Mouse (Mus musculus): ENCODE results near the gene Slc22a18. TPM values are rescaled to one million over a fixed set of nuclear protein-coding genes. Genes with fewer than 3 reads are reported as not detected.

The Slc22a18 gene
- polyA plus RNA-seq, 1 experiment from 2014 or later = 0.85 TPM

GRCm38 (mm10) chr7:143445651-143446460 is 27.7 kb upstream of the Slc22a18 start:
- Histone ChIP-seq H3K9ac (peak overlapping the region; percentile 60), H3K4me3 (peak overlapping the region; percentile 31), H3K4me1 (peaks cover 43% of the 10 kb centered on the region), H3K9me3 (no peaks in the 10 kb centered on the region), H3K4me2 (replicated peaks) (peak overlapping the region; percentile 66), H3K27me3 (replicated peaks) (peaks cover 12% of the 10 kb centered on the region; the same call in 1 of the 2 replicates), H3K36me3 (no peaks in the 10 kb centered on the region), H3K27ac (peak overlapping the region; percentile 91)
- 2% methylated on average over 53 of the region's 53 CpGs for WGBS
- peak; percentile 79 for ATAC-seq (ENCODE audit: low FRiP score, low read depth)

GRCm38 (mm10) chr7:143447130-143447529 is 26.4 kb upstream of the Slc22a18 start:
- H3K9me3 ChIP-seq = no peaks in the 10 kb centered on the region
- WGBS = 74% methylated on average over 2 of the region's 2 CpGs
- H3K4me3 ChIP-seq = no peak overlapping the region
- H3K9ac ChIP-seq = no peak overlapping the region
- no peak overlapping the region for H3K27ac ChIP-seq
- no peak for ATAC-seq (ENCODE audit: low FRiP score, low read depth)
- peaks cover 43% of the 10 kb centered on the region for H3K4me1 ChIP-seq
- H3K4me2 ChIP-seq (replicated peaks) = no peak overlapping the region
- H3K27me3 ChIP-seq (replicated peaks) = peaks cover 10% of the 10 kb centered on the region; the same call in 1 of the 2 replicates
- no peaks in the 10 kb centered on the region for H3K36me3 ChIP-seq

- H3K4me1 ChIP-seq = peaks cover 6% of the 10 kb centered on the region
- H3K9ac ChIP-seq = peak overlapping the region; percentile 86
- peaks cover 30% of the 10 kb centered on the region for H3K9me3 ChIP-seq
- ATAC-seq (ENCODE audit: low FRiP score, low read depth) = no peak
- 0 out of 2 replicates have a peak, but pooled peaks cover 5% of the 10 kb centered on the region for H3K27me3 ChIP-seq (replicated peaks)
- H3K4me3 ChIP-seq = peak overlapping the region; percentile 67
- H3K36me3 ChIP-seq = no peaks in the 10 kb centered on the region; the same call in 1 of the 2 replicates
- H3K4me2 ChIP-seq (replicated peaks) = peak overlapping the region; percentile 62
- H3K27ac ChIP-seq = peak overlapping the region; percentile 66
- 34% methylated on average over 38 of the region's 38 CpGs for WGBS
Measured at GRCm38 (mm10) chr7:143458963-143459331, 14.6 kb upstream of the Slc22a18 start.

GRCm38 (mm10) chr7:143459332-143460211 is 14.0 kb upstream of the Slc22a18 start:
- H3K27me3 ChIP-seq (replicated peaks) = 0 out of 2 replicates have a peak, but pooled peaks cover 5% of the 10 kb centered on the region
- peak overlapping the region; percentile 66 for H3K27ac ChIP-seq
- no peaks in the 10 kb centered on the region; the same call in 1 of the 2 replicates for H3K36me3 ChIP-seq
- H3K4me3 ChIP-seq = peak overlapping the region; percentile 67
- WGBS = 29% methylated on average over 100 of the region's 100 CpGs
- peaks cover 30% of the 10 kb centered on the region for H3K9me3 ChIP-seq
- ATAC-seq (ENCODE audit: low FRiP score, low read depth) = peak; percentile 15; the same call in 1 of the 2 replicates
- H3K9ac ChIP-seq = peak overlapping the region; percentile 86
- H3K4me2 ChIP-seq (replicated peaks) = peak overlapping the region; percentile 62
- peaks cover 9% of the 10 kb centered on the region for H3K4me1 ChIP-seq

- peaks cover 30% of the 10 kb centered on the region for H3K9me3 ChIP-seq
- 36% methylated on average over 60 of the region's 60 CpGs for WGBS
- H3K27ac ChIP-seq = peak overlapping the region; percentile 66
- peak; percentile 7; the same call in 1 of the 2 replicates for ATAC-seq (ENCODE audit: low FRiP score, low read depth)
- H3K4me3 ChIP-seq = peak overlapping the region; percentile 67
- no peaks in the 10 kb centered on the region; the same call in 1 of the 2 replicates for H3K36me3 ChIP-seq
- H3K4me1 ChIP-seq = peaks cover 16% of the 10 kb centered on the region
- H3K4me2 ChIP-seq (replicated peaks) = peak overlapping the region; percentile 62
- H3K9ac ChIP-seq = peak overlapping the region; percentile 86
- peaks cover 12% of the 10 kb centered on the region; the same call in 1 of the 2 replicates for H3K27me3 ChIP-seq (replicated peaks)
Measured at GRCm38 (mm10) chr7:143460217-143460834, 13.2 kb upstream of the Slc22a18 start.

- H3K9ac ChIP-seq = peak within 1 kb of the TSS; percentile 86
- peak within 1 kb of the TSS; percentile 66 for H3K27ac ChIP-seq
- peaks cover 14% of the 10 kb centered on the region; the same call in 1 of the 2 replicates for H3K27me3 ChIP-seq (replicated peaks)
- H3K36me3 ChIP-seq = no peaks in the 10 kb centered on the region; the same call in 1 of the 2 replicates
- peaks cover 18% of the 10 kb centered on the region for H3K4me1 ChIP-seq
- peak within 1 kb of the TSS; percentile 62 for H3K4me2 ChIP-seq (replicated peaks)
- ATAC-seq (ENCODE audit: low FRiP score, low read depth) = peak; percentile 83
- peak within 1 kb of the TSS; percentile 67 for H3K4me3 ChIP-seq
- WGBS = 31% methylated on average over 44 of the region's 48 CpGs
- H3K9me3 ChIP-seq = peaks cover 30% of the 10 kb centered on the region
Measured at GRCm38 (mm10) chr7:143460874-143461273, 12.7 kb upstream of the Slc22a18 start, which contains the start of gene Cdkn1c. Cdkn1c (minus strand) TSS chr7:143461050.

- H3K9me3 ChIP-seq = peaks cover 30% of the 10 kb centered on the region
- no peak overlapping the region for H3K9ac ChIP-seq
- peak; percentile 73 for ATAC-seq (ENCODE audit: low FRiP score, low read depth)
- H3K27ac ChIP-seq = 0 out of 2 replicates have a peak overlapping the region, but pooled peaks have one; percentile 0
- peaks cover 18% of the 10 kb centered on the region for H3K4me1 ChIP-seq
- peaks cover 14% of the 10 kb centered on the region; the same call in 1 of the 2 replicates for H3K27me3 ChIP-seq (replicated peaks)
- H3K4me2 ChIP-seq (replicated peaks) = peak overlapping the region; percentile 38
- 48% methylated on average over 29 of the region's 32 CpGs for WGBS
- peak overlapping the region; percentile 67; the same call in 1 of the 2 replicates for H3K4me3 ChIP-seq
- H3K36me3 ChIP-seq = no peaks in the 10 kb centered on the region; the same call in 1 of the 2 replicates
Measured at GRCm38 (mm10) chr7:143461294-143461870, 12.2 kb upstream of the Slc22a18 start.

GRCm38 (mm10) chr7:143461920-143462319 is 11.6 kb upstream of the Slc22a18 start:
- no peak for ATAC-seq (ENCODE audit: low FRiP score, low read depth)
- Histone ChIP-seq H3K27ac (0 out of 2 replicates have a peak overlapping the region, but pooled peaks have one; percentile 0), H3K4me2 (replicated peaks) (peak overlapping the region; percentile 38), H3K27me3 (replicated peaks) (peaks cover 14% of the 10 kb centered on the region; the same call in 1 of the 2 replicates), H3K9ac (no peak overlapping the region), H3K4me1 (peaks cover 18% of the 10 kb centered on the region), H3K4me3 (no peak overlapping the region), H3K9me3 (peaks cover 30% of the 10 kb centered on the region), H3K36me3 (no peaks in the 10 kb centered on the region; the same call in 1 of the 2 replicates)
- WGBS = 40% methylated on average over 11 of the region's 11 CpGs

- Histone ChIP-seq H3K9me3 (peaks cover 30% of the 10 kb centered on the region), H3K27me3 (replicated peaks) (peaks cover 14% of the 10 kb centered on the region; the same call in 1 of the 2 replicates), H3K4me3 (no peak overlapping the region), H3K36me3 (no peaks in the 10 kb centered on the region; the same call in 1 of the 2 replicates), H3K4me1 (peaks cover 22% of the 10 kb centered on the region), H3K4me2 (replicated peaks) (no peak overlapping the region), H3K9ac (no peak overlapping the region), H3K27ac (no peak overlapping the region)
- ATAC-seq (ENCODE audit: low FRiP score, low read depth) = no peak
- WGBS = 79% methylated on average over 5 of the region's 5 CpGs
Measured at GRCm38 (mm10) chr7:143462516-143462915, 11.0 kb upstream of the Slc22a18 start.

GRCm38 (mm10) chr7:143463865-143464415 is 9.6 kb upstream of the Slc22a18 start:
- no peak overlapping the region for H3K27ac ChIP-seq
- peaks cover 13% of the 10 kb centered on the region; the same call in 1 of the 2 replicates for H3K27me3 ChIP-seq (replicated peaks)
- no peak overlapping the region for H3K4me2 ChIP-seq (replicated peaks)
- H3K4me3 ChIP-seq = no peak overlapping the region
- H3K9ac ChIP-seq = no peak overlapping the region
- ATAC-seq (ENCODE audit: low FRiP score, low read depth) = no peak
- no peaks in the 10 kb centered on the region; the same call in 1 of the 2 replicates for H3K36me3 ChIP-seq
- 39% methylated on average over 11 of the region's 11 CpGs for WGBS
- H3K4me1 ChIP-seq = peaks cover 27% of the 10 kb centered on the region
- H3K9me3 ChIP-seq = peaks cover 29% of the 10 kb centered on the region
